Mouse (Mus musculus): Measurements from ENCODE around the gene Ube2h. TPM values are rescaled to one million over a fixed set of nuclear protein-coding genes. Genes with fewer than 3 reads are reported as not detected.
"Not testable (repeated sequence)": the region's sequence is repeated elsewhere in the genome, so short reads cannot be mapped to it uniquely, and the experiment has no call there.

Ube2h gene
- polyA plus RNA-seq, 1 experiment, result 58.7 TPM

DNA sequence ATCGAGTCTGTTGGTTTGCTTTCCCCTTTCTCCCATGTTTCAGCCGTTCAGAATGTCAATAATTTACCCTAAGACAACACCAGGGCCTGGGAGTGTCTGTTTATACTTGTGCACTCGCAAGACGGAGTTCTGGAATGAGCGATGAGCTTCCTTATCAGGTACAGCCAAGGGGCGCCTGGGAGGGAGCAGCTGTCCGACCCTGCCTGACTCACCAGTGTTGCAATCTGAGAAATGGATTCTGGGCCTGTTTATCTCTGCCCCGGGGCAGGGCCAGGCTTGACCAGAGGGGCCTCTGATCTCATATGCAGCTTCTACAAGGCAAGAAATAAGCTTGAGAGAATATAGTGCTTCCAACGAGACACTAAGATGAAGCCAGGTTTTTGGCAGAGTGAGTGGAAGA, 3.4 kb upstream of the Ube2h start:
- no peak overlapping the region for H3K4me3 ChIP-seq (ENCODE audit: insufficient read depth, low read depth, low read length)
- no peaks in the 10 kb centered on the region for H3K4me1 ChIP-seq (ENCODE audit: control insufficient read depth, insufficient read depth, insufficient read length, low read length)
- no peak overlapping the region for H3K27ac ChIP-seq (replicated peaks; ENCODE audit: low read depth, low read length)

DNA sequence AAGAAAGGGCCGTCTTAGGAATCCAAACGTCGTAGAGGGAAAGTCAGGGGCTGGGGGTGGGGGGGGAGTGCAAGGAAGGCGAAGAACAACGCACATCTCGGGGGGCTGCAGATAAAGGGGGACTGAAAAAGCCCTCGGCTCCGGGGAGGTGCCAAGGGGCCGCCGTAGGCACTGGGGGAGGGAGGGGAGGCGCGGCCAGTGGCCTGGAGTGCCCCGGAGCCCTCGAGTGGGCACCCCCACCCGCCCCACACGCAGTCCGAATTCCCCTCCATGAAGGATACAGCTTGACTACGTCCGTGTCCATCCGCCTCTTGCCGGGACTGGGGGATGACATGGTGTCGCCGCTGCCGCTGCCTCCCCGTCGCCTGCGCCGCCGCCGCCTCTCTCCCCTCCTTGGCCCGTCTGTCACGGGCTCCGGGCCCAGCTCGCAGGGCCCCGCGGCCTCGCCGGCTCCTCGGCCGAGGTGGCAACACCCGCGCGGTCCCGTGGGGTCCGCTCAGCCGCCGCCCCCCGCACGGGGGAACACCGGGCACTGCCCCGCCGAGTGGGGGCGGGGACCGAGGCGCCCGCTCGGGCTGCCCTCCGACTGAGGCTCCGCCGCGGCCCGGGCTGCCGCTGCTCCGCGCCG, 454 bp downstream of the Ube2h start:
- Histone ChIP-seq H3K4me3 (ENCODE audit: insufficient read depth, low read depth, low read length) (peak overlapping the region; percentile 65), H3K27ac (replicated peaks; ENCODE audit: low read depth, low read length) (peak overlapping the region; percentile 86)
- H3K4me1 ChIP-seq (ENCODE audit: control insufficient read depth, insufficient read depth, insufficient read length, low read length), result not testable (repeated sequence)

DNA sequence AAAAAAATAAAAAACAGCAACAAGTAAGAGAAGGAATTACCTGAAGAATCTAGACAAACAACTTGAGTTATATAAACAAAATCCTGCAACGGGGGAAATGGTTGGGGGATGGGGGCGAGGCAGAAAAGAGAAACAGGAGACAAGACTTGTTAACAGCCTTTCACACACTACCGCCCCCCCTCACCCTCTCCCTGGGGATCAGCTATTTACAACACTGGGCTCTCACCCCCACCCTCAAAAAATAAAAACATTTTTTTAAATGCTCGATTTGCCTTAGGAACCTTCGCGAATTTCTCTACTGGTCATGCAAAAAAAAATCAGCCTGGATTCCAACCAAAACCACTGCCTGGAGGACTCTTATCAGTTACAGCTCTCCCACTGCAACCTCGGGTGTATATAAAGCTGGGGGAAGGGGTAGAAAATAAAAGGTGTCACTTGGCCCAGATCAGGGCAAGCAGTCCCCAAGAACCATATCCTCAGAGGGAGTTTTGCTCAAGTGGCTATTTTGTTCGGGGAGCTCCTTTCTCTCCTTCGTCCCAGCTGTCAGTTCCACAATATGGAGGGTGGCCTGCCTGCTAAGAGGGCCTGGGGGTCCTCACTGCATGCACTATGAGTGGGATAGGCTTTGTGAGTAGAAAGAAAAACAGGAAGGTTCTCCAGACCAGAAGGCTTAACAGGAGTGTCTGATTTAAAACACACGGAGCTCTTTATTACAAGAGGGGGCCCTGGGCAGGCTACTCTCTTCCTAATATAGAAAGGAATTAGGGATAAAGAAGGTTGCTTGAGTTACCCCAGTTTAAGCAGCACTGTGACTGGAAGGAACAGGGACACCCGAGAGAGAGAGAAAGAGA, 1.3 kb downstream of the Ube2h start:
- peaks cover 6% of the 10 kb centered on the region for H3K4me1 ChIP-seq (ENCODE audit: control insufficient read depth, insufficient read depth, insufficient read length, low read length)
- H3K4me3 ChIP-seq (ENCODE audit: insufficient read depth, low read depth, low read length), result peak overlapping the region; percentile 65
- peak overlapping the region; percentile 86 for H3K27ac ChIP-seq (replicated peaks; ENCODE audit: low read depth, low read length)

DNA sequence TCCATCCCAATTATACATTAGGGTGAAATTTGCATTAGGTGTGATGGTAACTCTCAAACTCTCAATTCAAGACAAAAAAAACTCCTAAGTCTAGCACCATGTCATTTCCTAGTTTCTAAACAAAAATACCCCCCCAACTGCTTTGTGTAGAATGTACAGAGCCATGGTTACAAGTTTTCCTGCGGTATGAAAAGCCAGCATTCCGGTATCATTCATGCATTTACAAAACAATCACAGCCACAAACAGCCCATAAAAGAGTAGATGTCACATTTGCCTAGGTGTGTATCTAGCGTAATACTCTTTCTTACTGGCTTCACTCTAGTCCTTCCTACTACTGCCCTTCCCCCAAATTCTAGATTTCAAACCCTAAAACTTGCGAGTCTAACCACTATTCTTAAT, 2.2 kb downstream of the Ube2h start:
- Histone ChIP-seq H3K4me3 (ENCODE audit: insufficient read depth, low read depth, low read length) (peak overlapping the region; percentile 53), H3K4me1 (ENCODE audit: control insufficient read depth, insufficient read depth, insufficient read length, low read length) (peaks cover 6% of the 10 kb centered on the region), H3K27ac (replicated peaks; ENCODE audit: low read depth, low read length) (peak overlapping the region; percentile 63)

DNA sequence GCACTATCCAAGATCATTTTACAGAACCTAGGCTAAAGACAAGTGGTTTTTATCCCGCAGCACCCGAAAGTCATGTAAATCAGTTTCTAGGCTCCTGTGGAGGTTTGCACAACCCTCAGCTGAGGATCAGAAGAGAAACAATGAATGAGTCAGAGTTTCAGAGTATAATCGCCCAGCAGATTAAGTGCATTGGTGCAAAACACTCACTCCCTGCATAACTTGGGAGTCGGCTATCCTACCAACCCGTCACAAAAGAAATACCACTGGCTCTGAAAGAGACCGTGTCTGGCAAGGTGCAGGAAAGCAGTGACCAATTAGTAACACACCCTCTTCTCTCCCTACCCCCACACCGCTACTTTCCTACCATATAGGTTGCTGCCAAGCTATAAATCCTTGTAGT, 3.4 kb downstream of the Ube2h start:
- Histone ChIP-seq H3K4me3 (ENCODE audit: insufficient read depth, low read depth, low read length) (peak overlapping the region; percentile 46), H3K4me1 (ENCODE audit: control insufficient read depth, insufficient read depth, insufficient read length, low read length) (peaks cover 6% of the 10 kb centered on the region)

DNA sequence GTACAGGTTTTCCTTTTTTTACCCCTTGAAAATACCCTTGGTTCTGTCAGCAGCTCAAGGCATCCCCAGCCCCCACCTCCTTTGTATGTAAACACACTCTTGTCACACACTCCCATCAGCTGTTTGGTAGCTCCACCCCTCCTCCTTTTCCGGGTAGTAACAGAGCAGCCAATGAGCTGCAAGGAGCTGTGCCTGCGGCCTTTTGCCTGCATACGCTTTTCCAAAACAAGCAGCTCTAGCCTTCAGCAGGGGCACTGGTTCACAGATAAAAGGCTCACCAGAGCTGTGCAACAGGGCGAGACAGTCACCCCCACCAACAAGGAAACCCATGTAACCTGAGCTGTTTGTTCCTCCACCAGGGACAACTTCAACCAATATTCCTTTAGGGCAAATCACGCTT, 4.0 kb downstream of the Ube2h start:
- Histone ChIP-seq H3K27ac (replicated peaks; ENCODE audit: low read depth, low read length) (peak overlapping the region; percentile 63), H3K4me1 (ENCODE audit: control insufficient read depth, insufficient read depth, insufficient read length, low read length) (peaks cover 6% of the 10 kb centered on the region), H3K4me3 (ENCODE audit: insufficient read depth, low read depth, low read length) (peak overlapping the region; percentile 46)

More for the DNA sequence above, 3.4 kb downstream of the Ube2h start:
- peak overlapping the region; percentile 63 for H3K27ac ChIP-seq (replicated peaks; ENCODE audit: low read depth, low read length)

DNA sequence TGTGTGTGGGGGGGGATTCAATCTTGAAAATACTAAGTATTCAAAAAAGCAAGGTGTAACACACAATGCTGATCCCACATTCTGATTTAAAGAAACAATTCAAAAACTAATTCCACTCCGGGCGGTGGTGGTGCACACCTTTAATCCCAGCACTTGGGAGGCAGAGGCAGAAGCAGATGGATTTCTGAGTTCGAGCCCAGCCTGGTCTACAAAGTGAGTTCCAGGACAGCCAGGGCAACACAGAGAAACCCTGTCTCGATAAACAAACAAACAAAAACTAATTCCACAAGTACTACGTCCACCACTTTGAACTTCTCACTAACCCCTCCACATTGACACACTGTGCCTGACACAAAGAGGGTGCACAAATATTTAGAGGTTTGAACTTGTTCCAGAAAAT, 4.7 kb downstream of the Ube2h start:
- no peak overlapping the region for H3K4me3 ChIP-seq (ENCODE audit: insufficient read depth, low read depth, low read length)
- H3K27ac ChIP-seq (replicated peaks; ENCODE audit: low read depth, low read length), result peak overlapping the region; percentile 28; the same call in 1 of the 2 replicates

DNA sequence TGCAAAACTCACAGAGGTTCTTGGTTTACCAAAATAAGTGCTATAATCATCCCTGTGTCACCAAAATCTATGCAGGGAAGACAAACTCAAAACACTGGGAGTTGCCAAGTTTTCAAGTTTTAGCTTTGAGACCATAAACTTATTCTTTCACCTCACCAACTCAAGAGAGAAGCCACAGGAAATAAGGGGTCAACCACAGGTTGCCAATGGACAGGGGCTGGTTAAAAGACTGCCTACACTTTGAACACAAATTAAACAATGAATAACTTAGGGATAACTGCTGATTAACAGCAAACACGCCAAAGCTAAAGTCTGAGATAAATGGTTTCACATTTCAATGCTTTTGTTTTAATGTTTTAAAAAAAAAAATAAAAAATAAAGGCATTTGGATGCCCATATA, 5.2 kb downstream of the Ube2h start:
- no peak overlapping the region for H3K27ac ChIP-seq (replicated peaks; ENCODE audit: low read depth, low read length)

More for the DNA sequence above, 4.7 kb downstream of the Ube2h start:
- H3K4me1 ChIP-seq (ENCODE audit: control insufficient read depth, insufficient read depth, insufficient read length, low read length), result peaks cover 6% of the 10 kb centered on the region

DNA sequence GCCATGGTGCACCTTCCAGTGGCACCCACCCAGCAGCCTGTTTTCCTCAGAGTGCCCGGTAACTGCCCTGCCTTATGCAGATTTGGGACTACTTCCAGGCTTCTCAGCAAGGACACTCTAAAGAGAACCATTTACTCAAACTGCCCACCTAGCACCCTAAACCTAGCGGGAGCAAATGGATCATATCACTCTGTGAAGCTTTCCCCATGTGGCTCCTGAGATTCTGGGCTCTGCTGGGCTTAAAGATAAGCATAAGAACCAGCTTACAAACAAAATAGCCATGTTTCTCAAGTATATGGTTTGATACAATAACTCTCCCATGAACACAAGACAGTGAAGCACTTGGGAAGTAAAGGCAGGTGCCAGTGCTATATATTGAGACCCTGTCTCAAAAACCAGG, 11.8 kb downstream of the Ube2h start:
- H3K4me1 ChIP-seq (ENCODE audit: control insufficient read depth, insufficient read depth, insufficient read length, low read length), result peaks cover 10% of the 10 kb centered on the region
- no peak overlapping the region for H3K4me3 ChIP-seq (ENCODE audit: insufficient read depth, low read depth, low read length)
- no peak overlapping the region for H3K27ac ChIP-seq (replicated peaks; ENCODE audit: low read depth, low read length)

More for the DNA sequence above, 5.2 kb downstream of the Ube2h start:
- H3K4me1 ChIP-seq (ENCODE audit: control insufficient read depth, insufficient read depth, insufficient read length, low read length), result peaks cover 6% of the 10 kb centered on the region
- no peak overlapping the region for H3K4me3 ChIP-seq (ENCODE audit: insufficient read depth, low read depth, low read length)

DNA sequence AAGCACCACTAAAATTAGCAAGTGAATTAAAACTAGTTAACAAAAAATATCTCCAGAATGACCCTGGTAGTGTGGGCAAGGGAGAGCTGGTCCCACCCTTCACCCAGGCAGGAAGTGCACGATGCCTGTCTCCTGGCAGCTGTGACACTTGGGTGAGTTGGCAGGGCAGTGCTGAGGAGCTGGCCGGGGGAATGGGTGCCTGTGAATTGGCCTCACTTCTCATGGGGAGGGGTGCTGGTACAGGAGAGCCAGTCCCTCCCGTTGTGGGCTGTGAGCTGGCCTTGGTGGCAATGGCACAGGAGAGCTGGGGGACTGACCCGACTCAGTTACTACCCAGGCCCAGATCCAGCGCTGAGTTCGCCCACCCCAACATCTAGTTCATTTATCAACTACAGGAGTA, 16.4 kb downstream of the Ube2h start:
- Histone ChIP-seq H3K4me3 (ENCODE audit: insufficient read depth, low read depth, low read length) (no peak overlapping the region), H3K27ac (replicated peaks; ENCODE audit: low read depth, low read length) (no peak overlapping the region), H3K4me1 (ENCODE audit: control insufficient read depth, insufficient read depth, insufficient read length, low read length) (peaks cover 17% of the 10 kb centered on the region)

DNA sequence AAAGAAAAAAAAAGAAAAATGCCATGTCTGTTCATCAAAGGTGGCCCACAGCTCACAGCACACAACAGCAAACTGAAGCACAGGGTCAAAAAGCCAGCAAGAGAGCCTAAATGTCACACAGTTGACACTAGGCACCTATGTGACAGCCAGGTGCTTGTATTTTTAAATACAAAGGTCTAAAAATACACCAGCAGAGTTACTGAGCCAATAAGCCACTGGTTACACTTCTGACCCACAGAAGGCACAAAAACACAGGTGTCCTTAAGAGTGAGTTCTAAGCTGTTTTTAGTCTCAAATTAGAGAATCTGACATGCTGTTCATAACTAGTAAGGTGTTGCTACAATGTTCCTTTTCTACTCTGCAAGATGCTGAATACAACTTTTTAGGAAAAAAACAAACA, 17.7 kb downstream of the Ube2h start:
- Histone ChIP-seq H3K27ac (replicated peaks; ENCODE audit: low read depth, low read length) (no peak overlapping the region), H3K4me3 (ENCODE audit: insufficient read depth, low read depth, low read length) (no peak overlapping the region), H3K4me1 (ENCODE audit: control insufficient read depth, insufficient read depth, insufficient read length, low read length) (peaks cover 18% of the 10 kb centered on the region)

DNA sequence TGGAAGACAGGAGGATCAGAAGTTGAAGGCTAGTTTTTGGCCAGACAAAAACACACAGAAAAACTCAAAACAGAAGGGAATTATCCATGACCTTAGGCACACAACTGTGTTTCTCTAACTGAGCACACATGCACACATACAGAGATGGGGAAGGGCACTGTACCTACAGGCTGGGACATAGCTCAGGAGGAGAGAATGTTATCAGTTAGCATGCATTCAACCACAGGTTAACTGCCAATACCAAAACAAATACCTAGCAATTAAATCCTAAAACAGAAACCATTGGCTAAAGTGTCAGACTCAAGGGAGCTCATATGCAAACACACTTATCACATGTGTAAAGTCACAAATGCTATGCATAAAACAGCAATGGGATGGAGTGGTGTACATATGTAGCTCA, 20.2 kb downstream of the Ube2h start:
- peaks cover 19% of the 10 kb centered on the region for H3K4me1 ChIP-seq (ENCODE audit: control insufficient read depth, insufficient read depth, insufficient read length, low read length)
- H3K4me3 ChIP-seq (ENCODE audit: insufficient read depth, low read depth, low read length), result no peak overlapping the region
- H3K27ac ChIP-seq (replicated peaks; ENCODE audit: low read depth, low read length), result no peak overlapping the region

DNA sequence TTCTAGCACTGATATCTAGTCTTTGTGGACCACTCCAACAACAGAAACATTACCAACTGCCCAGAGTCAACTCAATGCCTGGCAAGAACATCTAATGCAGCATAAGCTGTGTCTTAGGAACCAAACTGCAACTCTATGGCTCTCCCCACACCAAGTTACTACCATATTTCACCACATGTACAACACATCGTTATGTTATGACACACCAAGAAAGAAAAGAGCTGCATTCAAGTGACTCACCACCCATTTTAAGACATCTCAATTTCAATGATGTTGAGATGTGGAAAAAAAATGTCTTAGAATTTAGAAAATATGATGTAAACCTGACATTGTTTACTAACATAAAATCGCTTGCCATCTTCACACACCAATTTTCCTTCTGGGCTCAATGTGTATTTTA, 22.0 kb downstream of the Ube2h start:
- H3K27ac ChIP-seq (replicated peaks; ENCODE audit: low read depth, low read length), result no peak overlapping the region
- no peak overlapping the region for H3K4me3 ChIP-seq (ENCODE audit: insufficient read depth, low read depth, low read length)
- peaks cover 16% of the 10 kb centered on the region for H3K4me1 ChIP-seq (ENCODE audit: control insufficient read depth, insufficient read depth, insufficient read length, low read length)

DNA sequence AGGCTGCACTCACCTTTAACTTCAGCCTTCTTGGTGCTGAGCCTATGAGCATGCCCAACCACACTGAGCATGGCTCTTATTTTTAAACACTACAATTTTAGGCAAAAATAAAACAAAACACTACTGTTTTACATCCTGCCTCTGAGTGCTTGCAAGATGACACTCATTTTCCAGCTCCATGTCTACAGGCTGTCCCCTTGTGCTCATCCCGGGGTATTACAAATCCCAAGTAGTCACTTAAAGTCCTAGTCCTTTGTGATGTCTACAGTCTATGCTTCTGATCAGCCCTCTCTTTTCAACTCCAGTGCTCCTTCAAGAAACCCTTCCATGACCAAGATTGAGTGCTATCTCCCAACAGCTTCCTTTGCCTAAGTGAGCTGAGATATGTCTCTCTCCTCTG, 26.0 kb downstream of the Ube2h start:
- H3K4me1 ChIP-seq (ENCODE audit: control insufficient read depth, insufficient read depth, insufficient read length, low read length), result peaks cover 23% of the 10 kb centered on the region
- no peak overlapping the region for H3K4me3 ChIP-seq (ENCODE audit: insufficient read depth, low read depth, low read length)
- no peak overlapping the region for H3K27ac ChIP-seq (replicated peaks; ENCODE audit: low read depth, low read length)

DNA sequence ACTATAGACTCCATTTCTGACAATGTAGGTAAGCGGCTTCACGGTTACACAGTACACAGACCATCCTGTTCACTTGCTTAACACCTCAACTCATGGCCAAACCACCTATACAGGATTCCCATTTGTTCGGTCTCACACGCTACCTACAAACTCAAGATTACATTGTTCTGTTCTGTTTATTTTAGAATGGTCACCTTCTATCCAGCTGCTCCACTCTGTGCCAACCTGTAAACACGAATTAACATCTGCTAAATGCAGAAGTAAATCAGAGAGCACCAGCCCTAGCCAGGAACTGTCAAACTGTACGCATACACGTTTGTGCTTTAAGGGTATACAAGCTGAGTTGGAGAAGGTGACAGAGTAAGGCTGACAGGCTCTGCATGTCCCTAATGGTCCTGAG, 27.5 kb downstream of the Ube2h start:
- H3K27ac ChIP-seq (replicated peaks; ENCODE audit: low read depth, low read length), result peak overlapping the region; percentile 83
- H3K4me3 ChIP-seq (ENCODE audit: insufficient read depth, low read depth, low read length), result no peak overlapping the region
- peaks cover 20% of the 10 kb centered on the region for H3K4me1 ChIP-seq (ENCODE audit: control insufficient read depth, insufficient read depth, insufficient read length, low read length)

DNA sequence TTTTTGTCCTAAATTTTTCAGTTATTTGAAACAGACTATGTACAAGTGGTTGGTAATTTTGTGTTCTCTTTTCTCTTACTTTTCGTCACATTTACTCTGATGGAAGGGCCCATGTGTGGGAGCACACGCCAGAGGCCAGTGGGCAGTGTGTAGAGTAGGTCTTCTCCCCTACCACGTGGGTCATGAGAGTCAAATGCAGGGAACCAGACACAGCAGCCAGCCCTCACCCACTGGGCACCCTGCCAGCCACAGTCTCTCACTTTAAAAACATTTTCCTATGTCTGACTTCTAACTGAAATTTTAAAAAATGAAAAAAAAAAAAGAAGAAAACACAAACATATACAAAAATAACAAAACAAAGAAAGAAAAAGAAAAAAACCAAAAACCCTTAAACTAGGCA, 28.0 kb downstream of the Ube2h start:
- Histone ChIP-seq H3K4me1 (ENCODE audit: control insufficient read depth, insufficient read depth, insufficient read length, low read length) (peaks cover 15% of the 10 kb centered on the region), H3K4me3 (ENCODE audit: insufficient read depth, low read depth, low read length) (no peak overlapping the region), H3K27ac (replicated peaks; ENCODE audit: low read depth, low read length) (peak overlapping the region; percentile 86)
